Mouse (Mus musculus): ENCODE measurements around the gene Serpina16. TPM values are rescaled to one million over a fixed set of nuclear protein-coding genes. Genes with fewer than 3 reads are reported as not detected.

Serpina16 gene
- polyA plus RNA-seq (2012; rRNA removed), result not detected in 2 replicates

DNA sequence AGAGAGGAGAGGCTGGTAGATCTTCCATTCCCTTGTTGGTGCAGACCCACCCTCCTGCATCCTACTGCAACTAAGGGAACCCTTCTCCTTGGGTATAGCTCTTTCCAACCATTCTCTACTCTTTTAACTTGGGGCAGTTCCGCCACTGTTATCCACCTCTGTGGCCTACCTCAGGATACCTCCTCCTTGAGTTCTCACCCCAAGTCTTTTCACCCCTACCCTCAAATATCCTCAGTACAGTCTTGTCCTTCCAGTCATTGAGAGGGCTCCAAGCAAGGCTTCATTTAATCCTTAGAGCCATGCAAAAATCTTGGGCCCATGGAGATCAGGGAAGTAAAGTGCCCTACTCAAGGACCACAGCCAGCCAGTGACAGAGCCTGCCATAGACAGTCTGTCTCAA, at the start of gene Serpina16:
Serpina16 (minus strand) TSS at position 101 of the 400 bp plus-strand sequence.

GRCm38 (mm10) chr12:103695429-103695828, 19.5 kb upstream of the Serpina16 start, which contains the start of gene Serpina1f:
Gene Serpina1f, minus strand, starts transcription at chr12:103695529.

DNA sequence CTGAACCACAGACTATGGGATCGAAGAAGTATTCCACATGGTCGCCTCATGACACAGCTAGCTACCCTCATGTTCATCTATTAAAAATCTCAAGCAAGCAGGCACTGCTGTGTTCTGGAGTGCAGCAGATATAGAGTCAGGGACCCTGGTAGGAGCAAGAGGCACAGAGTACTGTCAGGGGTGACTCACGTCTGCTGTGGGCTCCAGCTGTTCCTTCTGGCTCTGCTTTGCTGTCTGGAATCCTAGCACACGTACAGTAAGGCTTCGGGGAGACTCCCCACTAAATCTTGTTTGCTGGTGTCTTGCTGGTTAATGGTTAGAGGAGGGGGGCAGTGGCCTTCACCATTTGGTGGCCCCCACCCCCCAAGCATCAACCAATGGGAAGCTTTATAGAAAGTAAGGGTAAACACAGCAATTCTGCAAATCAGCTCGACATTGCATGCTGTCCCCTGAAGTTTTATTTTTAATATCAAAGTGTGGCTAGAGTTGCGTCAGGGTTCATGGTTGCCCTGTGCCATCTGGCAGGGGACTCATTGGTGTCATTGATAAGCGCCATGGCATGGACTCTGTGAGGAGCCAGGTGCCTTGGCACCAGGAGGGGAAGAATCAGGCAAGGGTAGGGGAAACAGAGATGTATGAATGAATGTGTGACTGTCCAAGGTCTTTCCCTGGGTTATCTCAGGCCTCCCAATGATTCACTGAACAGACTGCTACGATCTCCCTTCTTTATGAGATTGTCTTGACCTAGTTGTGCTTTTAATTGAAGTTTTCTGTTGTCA, 18.9 kb downstream of the Serpina16 start, which contains the start of gene Serpina6:
Serpina6 (minus strand) TSS at position 365 of the 779 bp plus-strand sequence.

DNA sequence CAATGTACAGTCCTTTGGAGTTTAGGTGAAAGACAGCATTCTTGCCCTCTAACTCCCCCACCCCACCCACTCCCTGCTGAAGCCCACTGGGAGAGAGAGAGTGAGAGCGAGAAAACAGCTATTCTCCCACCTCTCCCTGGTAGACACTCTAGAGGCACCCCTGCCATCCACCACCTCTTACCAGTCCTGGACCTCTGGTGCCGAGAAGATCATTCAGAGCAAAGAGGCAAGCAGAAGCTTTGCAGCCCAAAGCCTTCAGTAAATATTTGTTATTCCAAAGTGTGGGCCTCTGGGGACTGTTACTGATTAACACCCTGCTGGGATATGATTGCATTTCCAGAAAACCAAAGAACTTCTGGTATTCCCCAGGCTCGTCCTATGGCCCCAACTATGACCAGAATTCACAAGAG, 44.7 kb downstream of the Serpina16 start, which contains the start of gene Serpina10:
Serpina10 (minus strand) TSS at position 242 of the 410 bp plus-strand sequence.

Other genes starting within 250 kb of the Serpina16 start
- gene Ifi27, start 241.9 kb downstream of the Serpina16 start, polyA plus RNA-seq (2012; rRNA removed), result 565 and 703 TPM in 2 replicates
- 762 and 1,011 TPM in 2 replicates for gene Ifi27l2a, start 232.5 kb downstream of the Serpina16 start, polyA plus RNA-seq (2012; rRNA removed)
- gene Ifi27l2b, start 218.9 kb downstream of the Serpina16 start, polyA plus RNA-seq (2012; rRNA removed), result 0.43 TPM in 1 of 2 replicates, not detected in the other
- 0.92 and 1.1 TPM in 2 replicates for gene Ppp4r4, start 143.9 kb downstream of the Serpina16 start, polyA plus RNA-seq (2012; rRNA removed)
- 0.05 TPM in 1 of 2 replicates, not detected in the other for gene Serpina10, start 44.7 kb downstream of the Serpina16 start, polyA plus RNA-seq (2012; rRNA removed)
- 0.29 TPM in 1 of 2 replicates, not detected in the other for gene Serpina6, start 18.9 kb downstream of the Serpina16 start, polyA plus RNA-seq (2012; rRNA removed)
- gene Serpina1f, start 19.4 kb upstream of the Serpina16 start, polyA plus RNA-seq (2012; rRNA removed), result 0.08 and 0.15 TPM in 2 replicates
- gene Serpina1d, start 97.5 kb upstream of the Serpina16 start, polyA plus RNA-seq (2012; rRNA removed), result 0.96 and 2.1 TPM in 2 replicates
- gene Serpina1b, start 154.2 kb upstream of the Serpina16 start, polyA plus RNA-seq (2012; rRNA removed), result 1.9 and 8.0 TPM in 2 replicates
- 3.1 and 10.7 TPM in 2 replicates for gene Serpina1a, start 187.4 kb upstream of the Serpina16 start, polyA plus RNA-seq (2012; rRNA removed)
- 0.98 and 4.0 TPM in 2 replicates for gene Serpina1c, start 228.7 kb upstream of the Serpina16 start, polyA plus RNA-seq (2012; rRNA removed)